Mouse (Mus musculus) liver, embryonic 15.5 days (tissue): Measurements from ENCODE around the gene Srek1. TPM values are rescaled to one million over a fixed set of nuclear protein-coding genes. Genes with fewer than 3 reads are reported as not detected.

Experiments
- ATAC-seq: fragments of 200-750 bp; cut with Nextera tagmentation; 2 replicates; pipeline ENCODE4 v1.8.0; 2017; ENCODE audit warnings: moderate number of reproducible peaks, mild to moderate bottlenecking, moderate library complexity; ENCODE audit not compliant: insufficient read depth
- H3K27ac ChIP-seq: fragments of 300-500 bp; sonication (generic); replicated peaks from 2 replicates; pipeline ENCODE4 v1.5.1; 2015; ENCODE audit warnings: mild to moderate bottlenecking, inconsistent platforms
- H3K27me3 ChIP-seq: fragments of 300-500 bp; sonication (generic); 2 replicates; pipeline ENCODE4 v1.6.1; 2015; ENCODE audit warnings: mild to moderate bottlenecking, inconsistent platforms
- H3K36me3 ChIP-seq: fragments of 300-500 bp; sonication (generic); replicated peaks from 2 replicates; pipeline ENCODE4 v1.6.1; 2015; ENCODE audit warnings: moderate library complexity, mild to moderate bottlenecking, inconsistent platforms
- H3K4me1 ChIP-seq: fragments of 300-500 bp; sonication (generic); replicated peaks from 2 replicates; pipeline ENCODE4 v1.6.1; 2015; ENCODE audit warnings: inconsistent platforms
- H3K4me2 ChIP-seq: fragments of 300-500 bp; sonication (generic); 2 replicates; pipeline ENCODE4 v1.6.1; 2015; ENCODE audit warnings: moderate library complexity, mild to moderate bottlenecking, inconsistent platforms
- H3K4me3 ChIP-seq: fragments of 300-500 bp; sonication (generic); replicated peaks from 2 replicates; pipeline ENCODE4 v1.5.1; 2015; ENCODE audit warnings: mild to moderate bottlenecking, inconsistent platforms
- H3K9ac ChIP-seq: fragments of 300-500 bp; sonication (generic); 2 replicates; pipeline ENCODE4 v1.6.1; 2015; ENCODE audit warnings: moderate library complexity, mild to moderate bottlenecking, inconsistent platforms
- H3K9me3 ChIP-seq: fragments of 300-500 bp; sonication (generic); replicated peaks from 2 replicates; pipeline ENCODE4 v1.6.1; 2016; ENCODE audit warnings: inconsistent platforms
- WGBS: fragments of 180-500 bp; shearing (Covaris S2); methylation state at CpG from one replicate; pipeline ENCODE4 v1.1.7; 2015; ENCODE audit warnings: mixed read lengths; ENCODE audit not compliant: insufficient replicate concordance; 5-methylcytosine and 5-hydroxymethylcytosine counted together
- polyA plus RNA-seq: library from polyadenylated mRNA; unstranded; fragments of >200 nt; fragmentation: Nextera tagmentation; extraction: Ambion mirVana; gene quantifications from 2 replicates; pipeline ENCODE4 v1.2.1, GENCODE M21; 2015

Srek1 gene
- polyA plus RNA-seq, 1 experiment from 2014 or later, result 18.2 TPM

DNA sequence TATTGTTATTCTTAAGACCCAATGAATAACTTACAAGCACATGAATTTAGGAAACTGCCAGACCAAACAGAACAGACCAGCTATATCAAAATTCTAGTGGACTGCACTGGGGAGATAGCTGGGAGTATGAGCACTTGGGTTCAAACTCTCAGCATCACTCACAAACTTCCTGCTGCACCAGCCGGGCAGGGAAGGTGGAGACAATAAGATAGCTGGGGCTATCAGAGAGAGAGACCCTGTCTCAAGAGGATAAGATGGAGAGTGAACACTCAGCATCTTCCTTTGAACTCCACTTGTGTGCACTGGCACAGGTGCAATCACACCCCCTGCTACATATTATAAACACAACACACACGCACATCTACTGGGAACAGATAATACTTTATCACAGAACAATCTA, 47.5 kb downstream of the Srek1 start:
- Histone ChIP-seq H3K9ac (no peak overlapping the region), H3K4me3 (no peak overlapping the region), H3K27ac (no peak overlapping the region), H3K27me3 (no peaks in the 10 kb centered on the region), H3K4me1 (no peaks in the 10 kb centered on the region), H3K36me3 (no peaks in the 10 kb centered on the region), H3K4me2 (no peak overlapping the region), H3K9me3 (no peaks in the 10 kb centered on the region)
- ATAC-seq, result no peak
- WGBS, result 38% methylated on average over 2 of the region's 2 CpGs

DNA sequence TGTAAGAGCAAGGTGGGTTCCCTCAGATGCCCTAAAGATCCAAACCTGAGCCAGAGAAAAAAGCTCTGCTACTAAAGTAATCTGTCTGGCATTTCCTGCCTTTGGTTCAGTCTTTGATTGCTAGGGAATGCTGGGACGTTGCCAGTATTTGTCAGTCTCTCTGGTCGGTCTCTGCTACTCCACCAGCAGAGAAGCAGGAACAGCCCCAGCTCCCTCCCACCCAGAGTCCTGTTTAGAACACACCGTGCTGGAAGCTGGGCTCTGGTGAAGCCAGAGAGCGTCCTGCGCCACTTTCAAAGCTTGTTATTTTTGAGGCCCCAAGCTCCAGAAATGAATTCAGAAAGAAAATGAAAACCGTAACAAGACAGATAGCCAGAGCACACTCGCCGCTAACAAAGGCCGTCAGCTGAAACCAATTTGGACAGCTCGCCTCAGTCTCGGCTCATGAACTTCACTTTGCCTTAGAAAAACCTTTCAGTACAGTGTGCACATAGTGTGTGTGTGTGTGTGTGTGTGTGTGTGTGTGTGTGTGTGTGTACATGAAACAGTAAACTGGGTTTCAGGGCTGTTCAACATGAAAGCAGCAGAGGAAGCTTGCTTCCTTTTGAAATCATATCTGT, 62.9 kb downstream of the Srek1 start:
- H3K4me2 ChIP-seq, result no peak overlapping the region
- H3K9ac ChIP-seq, result no peak overlapping the region
- no peaks in the 10 kb centered on the region for H3K9me3 ChIP-seq
- no peak overlapping the region for H3K4me3 ChIP-seq
- ATAC-seq, result no peak
- H3K36me3 ChIP-seq, result no peaks in the 10 kb centered on the region
- 65% methylated on average over 11 of the region's 11 CpGs for WGBS
- no peak overlapping the region for H3K27ac ChIP-seq
- H3K4me1 ChIP-seq, result no peaks in the 10 kb centered on the region
- H3K27me3 ChIP-seq, result no peaks in the 10 kb centered on the region

DNA sequence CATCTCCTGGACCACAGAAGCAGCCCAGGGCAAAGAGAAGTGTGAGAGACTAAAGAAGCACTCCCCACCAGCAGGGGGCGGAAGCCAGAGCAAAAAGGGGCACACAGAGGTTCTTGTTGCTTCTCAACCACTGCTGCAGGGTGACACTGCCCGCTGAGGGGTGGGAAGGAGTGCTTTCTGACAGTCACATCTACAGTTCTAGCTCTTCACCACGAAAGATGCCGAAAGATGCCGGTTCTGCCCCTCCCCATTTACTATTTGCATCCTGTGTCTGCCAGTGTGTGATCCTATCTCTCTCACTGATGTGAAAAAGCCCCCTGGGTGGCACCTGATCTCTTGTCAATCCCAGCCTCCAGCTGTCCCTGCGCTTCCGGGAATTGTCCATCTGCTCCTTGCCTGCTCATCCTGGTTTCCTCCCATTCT, 64.0 kb downstream of the Srek1 start:
- Histone ChIP-seq H3K4me2 (no peak overlapping the region), H3K9me3 (no peaks in the 10 kb centered on the region), H3K4me3 (no peak overlapping the region), H3K4me1 (no peaks in the 10 kb centered on the region), H3K27me3 (no peaks in the 10 kb centered on the region), H3K36me3 (no peaks in the 10 kb centered on the region), H3K27ac (no peak overlapping the region), H3K9ac (no peak overlapping the region)
- WGBS, result 20% methylated on average over 7 of the region's 7 CpGs
- no peak for ATAC-seq

DNA sequence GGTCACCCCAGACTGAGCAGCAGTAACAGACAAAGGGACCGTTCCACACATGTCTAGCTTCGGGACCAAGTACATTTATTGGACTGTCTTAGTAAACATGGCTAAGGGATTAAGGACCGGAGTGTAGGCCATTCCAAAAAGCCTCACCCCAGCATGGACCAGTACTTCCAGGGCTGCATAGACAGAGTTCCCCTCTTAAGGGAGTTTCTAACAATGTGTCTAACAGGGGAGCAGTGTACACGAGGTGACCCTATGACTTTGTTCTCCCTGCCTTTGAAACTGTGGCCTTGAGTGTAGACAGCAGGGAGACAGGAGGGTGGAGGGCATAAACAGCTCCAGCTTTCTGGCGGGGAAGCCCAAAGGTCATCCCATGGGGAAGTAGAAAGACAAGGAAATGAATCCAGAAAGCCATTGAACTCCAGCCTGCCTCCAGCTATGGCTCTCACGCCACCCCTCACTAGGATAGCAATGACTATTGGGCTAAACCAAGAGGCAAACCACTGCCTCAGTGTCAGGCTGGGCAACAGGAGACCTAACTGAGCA, 68.9 kb downstream of the Srek1 start:
- no peaks in the 10 kb centered on the region for H3K36me3 ChIP-seq
- H3K27ac ChIP-seq, result no peak overlapping the region
- H3K27me3 ChIP-seq, result no peaks in the 10 kb centered on the region
- ATAC-seq, result no peak
- no peak overlapping the region for H3K4me3 ChIP-seq
- no peaks in the 10 kb centered on the region for H3K4me1 ChIP-seq
- H3K4me2 ChIP-seq, result no peak overlapping the region
- H3K9ac ChIP-seq, result no peak overlapping the region
- no peaks in the 10 kb centered on the region for H3K9me3 ChIP-seq
- WGBS, result 60% methylated on average over 6 of the region's 6 CpGs

DNA sequence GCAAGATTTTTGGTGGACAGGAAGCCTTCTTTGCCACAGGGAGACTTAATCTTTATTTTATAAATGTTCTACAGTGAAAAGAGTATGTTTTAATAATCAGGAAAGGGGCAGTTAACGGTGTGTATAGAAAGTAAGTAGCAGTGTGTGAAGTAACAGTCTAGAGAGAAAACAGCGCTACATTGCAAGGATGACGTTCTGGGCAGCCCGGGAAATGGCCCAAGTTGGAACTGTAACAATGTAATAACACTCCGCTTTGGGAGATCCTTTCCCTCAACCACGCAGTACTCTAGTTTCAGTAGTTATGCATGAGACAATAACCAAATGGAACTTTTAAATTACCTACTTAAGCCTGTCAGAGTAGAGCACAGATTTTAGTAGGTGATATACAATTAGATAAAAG, 70.6 kb downstream of the Srek1 start:
- no peak overlapping the region for H3K4me3 ChIP-seq
- WGBS, result 61% methylated on average over 6 of the region's 6 CpGs
- no peaks in the 10 kb centered on the region for H3K4me1 ChIP-seq
- H3K36me3 ChIP-seq, result no peaks in the 10 kb centered on the region
- no peaks in the 10 kb centered on the region for H3K9me3 ChIP-seq
- no peak for ATAC-seq
- H3K27ac ChIP-seq, result no peak overlapping the region
- H3K27me3 ChIP-seq, result no peaks in the 10 kb centered on the region
- H3K4me2 ChIP-seq, result no peak overlapping the region
- H3K9ac ChIP-seq, result no peak overlapping the region

DNA sequence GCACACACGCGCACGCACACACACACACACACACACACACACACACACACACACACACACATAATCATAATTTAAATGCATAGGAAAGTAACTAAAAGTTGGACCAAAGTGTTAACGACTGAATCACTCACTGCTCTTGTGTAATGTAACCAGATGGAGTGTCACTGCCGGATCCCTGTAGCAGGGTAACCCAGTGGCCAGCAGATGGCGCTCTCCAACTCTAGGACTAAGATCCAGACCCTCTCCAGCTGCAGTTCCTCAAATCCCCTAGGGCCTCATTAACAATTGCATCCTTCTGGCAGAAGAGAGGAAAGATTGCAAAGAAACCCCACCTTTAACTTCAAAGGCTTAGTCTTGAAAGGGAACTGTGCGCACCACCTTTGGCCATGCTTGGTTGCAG, 71.0 kb downstream of the Srek1 start:
- H3K36me3 ChIP-seq, result no peaks in the 10 kb centered on the region
- WGBS, result 38% methylated on average over 7 of the region's 7 CpGs
- H3K4me2 ChIP-seq, result no peak overlapping the region
- no peaks in the 10 kb centered on the region for H3K9me3 ChIP-seq
- H3K27ac ChIP-seq, result no peak overlapping the region
- H3K4me1 ChIP-seq, result no peaks in the 10 kb centered on the region
- no peaks in the 10 kb centered on the region for H3K27me3 ChIP-seq
- no peak overlapping the region for H3K4me3 ChIP-seq
- ATAC-seq, result no peak
- H3K9ac ChIP-seq, result no peak overlapping the region

DNA sequence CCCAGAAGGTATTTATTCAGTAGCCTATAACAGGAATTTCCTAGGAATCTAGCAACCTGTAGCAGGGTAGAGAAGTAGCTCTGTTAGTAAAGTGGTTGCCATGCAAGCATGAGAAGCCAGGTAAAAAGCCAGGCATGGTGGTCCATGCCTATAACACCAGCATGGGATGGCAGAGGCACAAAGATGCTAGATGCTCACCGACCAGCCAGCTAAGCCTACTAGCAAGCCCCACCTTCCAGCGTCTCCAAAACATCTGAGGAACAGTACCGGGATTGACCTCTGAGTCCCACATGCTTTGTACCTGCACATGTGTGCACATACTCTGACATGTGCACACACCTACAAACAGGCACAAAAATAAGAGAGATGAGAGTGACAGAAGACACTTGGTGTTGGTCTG, 72.1 kb downstream of the Srek1 start:
- Histone ChIP-seq H3K4me1 (no peaks in the 10 kb centered on the region), H3K4me2 (no peak overlapping the region), H3K27me3 (no peaks in the 10 kb centered on the region), H3K27ac (no peak overlapping the region), H3K9me3 (no peaks in the 10 kb centered on the region), H3K36me3 (no peaks in the 10 kb centered on the region), H3K9ac (no peak overlapping the region), H3K4me3 (no peak overlapping the region)
- ATAC-seq, result no peak
- WGBS, result 68% methylated on average over 3 of the region's 3 CpGs

GRCm38 (mm10) chr13:103700752-103701151, 73.7 kb downstream of the Srek1 start:
- no peak overlapping the region for H3K9ac ChIP-seq
- no peaks in the 10 kb centered on the region for H3K9me3 ChIP-seq
- H3K27ac ChIP-seq, result no peak overlapping the region
- WGBS, result 61% methylated on average over 2 of the region's 2 CpGs
- H3K4me1 ChIP-seq, result no peaks in the 10 kb centered on the region
- H3K27me3 ChIP-seq, result no peaks in the 10 kb centered on the region
- no peak overlapping the region for H3K4me2 ChIP-seq
- no peak for ATAC-seq
- H3K36me3 ChIP-seq, result no peaks in the 10 kb centered on the region
- H3K4me3 ChIP-seq, result no peak overlapping the region

DNA sequence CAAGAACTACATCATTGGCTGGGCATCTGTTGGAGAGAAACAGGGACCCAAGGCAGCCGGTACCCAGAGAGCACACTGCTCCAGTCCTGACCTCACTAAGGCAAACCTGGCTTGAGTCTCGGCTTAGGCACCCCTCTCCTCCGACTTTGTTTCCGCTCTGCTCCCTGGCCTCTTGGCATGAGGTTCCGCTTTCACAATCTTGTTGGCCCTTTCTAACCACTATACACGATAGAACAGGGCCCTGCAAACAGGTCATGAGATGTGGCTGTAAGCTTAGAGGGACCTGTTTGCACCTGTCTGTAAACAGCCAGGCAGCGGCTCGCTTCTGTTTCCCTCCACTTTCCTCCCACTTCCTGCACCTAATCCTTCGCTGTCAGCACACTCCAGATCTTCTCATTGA, 76.4 kb downstream of the Srek1 start:
- no peak overlapping the region for H3K27ac ChIP-seq
- no peaks in the 10 kb centered on the region for H3K4me1 ChIP-seq
- no peak overlapping the region for H3K9ac ChIP-seq
- no peak for ATAC-seq
- WGBS, result 43% methylated on average over 9 of the region's 9 CpGs
- H3K27me3 ChIP-seq, result no peaks in the 10 kb centered on the region
- no peak overlapping the region for H3K4me2 ChIP-seq
- no peaks in the 10 kb centered on the region for H3K36me3 ChIP-seq
- H3K9me3 ChIP-seq, result no peaks in the 10 kb centered on the region
- no peak overlapping the region for H3K4me3 ChIP-seq

GRCm38 (mm10) chr13:103696164-103696563, 78.2 kb downstream of the Srek1 start:
- Histone ChIP-seq H3K4me2 (no peak overlapping the region), H3K4me3 (no peak overlapping the region), H3K4me1 (no peaks in the 10 kb centered on the region), H3K36me3 (no peaks in the 10 kb centered on the region), H3K27me3 (no peaks in the 10 kb centered on the region), H3K9ac (no peak overlapping the region), H3K27ac (no peak overlapping the region), H3K9me3 (no peaks in the 10 kb centered on the region)
- WGBS, result 37% methylated on average over 9 of the region's 9 CpGs
- ATAC-seq, result no peak

- Histone ChIP-seq H3K9ac (no peak overlapping the region), H3K36me3 (no peaks in the 10 kb centered on the region), H3K4me2 (no peak overlapping the region), H3K9me3 (no peaks in the 10 kb centered on the region), H3K27me3 (no peaks in the 10 kb centered on the region), H3K4me3 (no peak overlapping the region), H3K4me1 (no peaks in the 10 kb centered on the region), H3K27ac (no peak overlapping the region)
- 65% methylated on average over 6 of the region's 6 CpGs for WGBS
- no peak for ATAC-seq
These were observed 79.0 kb downstream of the Srek1 start for GRCm38 (mm10) chr13:103695456-103695855.
